Mouse (Mus musculus) mouse embryonic stem cell (cell line): ENCODE measurements at regions not wholly inside any gene's neighbourhood (a gene's known extent, or its start where the extent isn't known, plus 50 kb on each side); places are given as distances from the start of the nearest gene placed in this dataset.

Experiments used
- in situ Hi-C, 2 experiments: fragments of 300-500 bp; cut with MboI; formaldehyde crosslinking; loops; 1 replicate in 1 of 2; 3 replicates in 1 of 2; pipeline ENCODE4 v1.14.3; 2019 to 2020; ENCODE audit warnings: low sequenced_read_pairs in 2 of 2, low pct_unique_long_range_greater_than_20kb in 1 of 2, mixed read lengths in 1 of 2; ENCODE audit not compliant: unreplicated experiment in 1 of 2

GRCm38 (mm10) chr3:32277572-32277971 lies 88.2 kb downstream of the Zmat3 start:
- in situ Hi-C loops: loop anchor here in 1 of 2 experiments (25.0 kb wide), 1 partner anchor 490 kb away; no protein-coding TSS in a partner anchor

DNA sequence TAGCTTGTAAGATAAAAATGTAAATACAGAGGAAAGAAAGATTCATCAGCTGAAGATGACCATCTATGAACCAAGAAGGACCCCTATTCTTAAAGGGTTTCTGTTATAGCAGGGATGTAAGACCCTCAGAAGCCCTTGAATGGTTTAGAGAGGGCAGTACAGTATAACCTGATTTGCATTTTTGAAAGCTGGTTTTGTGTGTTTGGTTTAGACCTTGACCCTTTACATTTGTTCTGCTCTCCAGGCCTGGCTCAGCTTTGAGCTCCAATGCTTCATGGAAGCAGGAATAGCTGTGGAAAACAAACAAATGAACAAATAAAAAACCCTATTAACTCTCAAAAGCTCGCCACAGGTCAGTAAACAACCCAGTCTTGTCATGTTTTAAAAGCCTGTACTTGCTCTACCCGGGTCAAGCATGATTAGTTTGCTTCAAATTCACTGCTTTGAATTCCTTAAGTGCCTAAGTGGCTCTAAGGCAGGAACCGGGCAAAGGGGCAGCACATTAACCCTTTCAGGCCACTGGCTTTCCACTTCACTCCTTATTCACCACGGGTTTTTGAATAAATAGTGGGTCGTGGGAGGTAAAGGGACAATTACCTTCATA lies 100.1 kb downstream of the Zmat3 start:
- in situ Hi-C loops: no loop called here
